Mouse (Mus musculus): Measurements from ENCODE around the gene Lat.
A peak's percentile ranks its signal among the peaks of the same experiment; 100 is the strongest.

- peak; percentile 56; the same call in 1 of the 2 replicates for TF ChIP-seq ZNF384 (IDR thresholded peaks at IDR 0.05; ENCODE audit: low read depth, low read length)
- TF ChIP-seq CHD2 (IDR thresholded peaks at IDR 0.05; ENCODE audit: low read depth, low read length), result no peak
- TF ChIP-seq HCFC1 (IDR thresholded peaks at IDR 0.05; ENCODE audit: borderline replicate concordance, insufficient read depth, low read length), result no peak
- TF ChIP-seq MAFK (IDR thresholded peaks at IDR 0.05; ENCODE audit: insufficient read depth, low read depth, low read length), result no peak
These were observed 23.4 kb downstream of the Lat start for GRCm38 (mm10) chr7:126345969-126346368.

All from ES-E14 (cell line).